In genomic region chr10:13060021-13060668, GRCm38 (mm10) we compare ENCODE assay signal across 8 mouse cellular contexts. TPM values are rescaled to one million over a fixed set of nuclear protein-coding genes. Genes with fewer than 3 reads are reported as not detected.
DNase-seq lines count a peak whose midpoint lies in the region; ATAC-seq and TF ChIP-seq lines count a peak whose summit lies in the region.

TSS of gene Plagl1 (plus strand) at chr10:13060504.

- no peaks in the 10 kb centered on the region for H3K36me3 ChIP-seq in forebrain, embryonic 13.5 days (ENCODE audit: poor library complexity, severe bottlenecking)
- H3K36me3 ChIP-seq in midbrain, postnatal 0 days (ENCODE audit: insufficient read depth, low read length): no peaks in the 10 kb centered on the region

- peaks cover 26% of the 10 kb centered on the region for H3K27me3 ChIP-seq in forebrain, embryonic 13.5 days
- H3K27me3 ChIP-seq in midbrain, postnatal 0 days (ENCODE audit: insufficient read depth, low read length): peaks cover 9% of the 10 kb centered on the region

- no peaks in the 10 kb centered on the region for H3K9me3 ChIP-seq in forebrain, embryonic 13.5 days (replicated peaks)
- H3K9me3 ChIP-seq in midbrain, postnatal 0 days (ENCODE audit: low read length): no peaks in the 10 kb centered on the region

- H3K9ac ChIP-seq in forebrain, embryonic 13.5 days: peak within 1 kb of the TSS; percentile 63
- H3K9ac ChIP-seq in midbrain, postnatal 0 days (replicated peaks; ENCODE audit: low read length, poor library complexity, severe bottlenecking): peak within 1 kb of the TSS; percentile 39; the same call in 1 of the 2 replicates

- H3K4me1 ChIP-seq in forebrain, embryonic 13.5 days: peaks cover 12% of the 10 kb centered on the region
- H3K4me1 ChIP-seq in midbrain, postnatal 0 days (ENCODE audit: insufficient read depth, low read length): peaks cover 9% of the 10 kb centered on the region; the same call in 1 of the 2 replicates

- peak; percentile 19; the same call in 1 of the 2 replicates for ATAC-seq in forebrain, embryonic 13.5 days
- no peak for ATAC-seq in midbrain, postnatal 0 days (ENCODE audit: low FRiP score)
- ATAC-seq in erythroid progenitor cell, adult 5-6 weeks (replicated peaks; ENCODE audit: low FRiP score, poor library complexity, severe bottlenecking): no peak

- H3K4me3 ChIP-seq in forebrain, embryonic 13.5 days: peak within 1 kb of the TSS; percentile 46
- peak within 1 kb of the TSS; percentile 42 for H3K4me3 ChIP-seq in midbrain, postnatal 0 days (ENCODE audit: low read depth, low read length)

- no peak for TF ChIP-seq CTCF in midbrain, postnatal 0 days (IDR thresholded peaks at IDR 0.05)

- WGBS in forebrain, embryonic 13.5 days: 58% methylated on average over 11 of the region's 11 CpGs
- WGBS in midbrain, postnatal 0 days: 68% methylated on average over 11 of the region's 11 CpGs

- H3K27ac ChIP-seq in forebrain, embryonic 13.5 days: no peak within 1 kb of the TSS
- H3K27ac ChIP-seq in midbrain, postnatal 0 days (ENCODE audit: low read depth, low read length): no peak within 1 kb of the TSS

- H3K4me2 ChIP-seq in forebrain, embryonic 13.5 days: peak within 1 kb of the TSS; percentile 82
- peak within 1 kb of the TSS; percentile 85 for H3K4me2 ChIP-seq in midbrain, postnatal 0 days (ENCODE audit: low read depth, low read length, poor library complexity, severe bottlenecking)

- no peak for DNase-seq in gastrocnemius, postnatal 10 days
- no peak for DNase-seq in gastrocnemius, adult 18-20 months (ENCODE audit: low spot score)
- peak; percentile 76 for DNase-seq in CD4-positive helper T cell, adult 2 months (ENCODE audit: low read depth, low spot score)
- DNase-seq in layer of hippocampus, postnatal 14 days (ENCODE audit: low spot score in 2 of 2): no peak
- no peak for DNase-seq in midbrain, postnatal 0 days (ENCODE audit: low spot score)
- DNase-seq in cerebellum, postnatal 14 days: no peak

RNA-seq across cellular contexts. Expression of gene Plagl1, which starts in this region (rescaled TPM):
- total RNA-seq in gastrocnemius, postnatal 10 days (2021): 100 to 1,000 TPM; 121 to 155 TPM
- total RNA-seq in gastrocnemius, adult 18-20 months (2021): 1 to 10 TPM in 1 of 2 experiments, under 1 TPM in 1; 0.88 to 1.1 TPM
- 58.0 and 67.0 TPM in 2 replicates for polyA plus RNA-seq in forebrain, embryonic 13.5 days (2015; fragmentation: Nextera tagmentation; extraction: Ambion mirVana)
- total RNA-seq in layer of hippocampus, postnatal 14 days (2021): 10 to 100 TPM; 38.4 to 39.4 TPM
- 39.0 and 122 TPM in 2 replicates for total RNA-seq in midbrain, postnatal 0 days (2014; rRNA removed)
- polyA plus RNA-seq in midbrain, postnatal 0 days (2015; fragmentation: Nextera tagmentation; extraction: Ambion mirVana): 16.1 and 20.1 TPM in 2 replicates
- total RNA-seq in erythroid progenitor cell, adult 5-6 weeks (2015; ENCODE audit: low replicate concordance): not detected in 2 replicates
- not detected in 2 replicates for total RNA-seq in erythroid progenitor cell, adult 5-6 weeks (2017; ENCODE audit: low replicate concordance)

Comparison
In these comparisons a context has a peak if more than half of its experiments do, and no peak if none do; other contexts are left out.
1. RNA of gene Plagl1 (total RNA-seq): 121 to 155 TPM in gastrocnemius, postnatal 10 days, 38.4 to 39.4 TPM in layer of hippocampus, postnatal 14 days and 39.0 to 122 TPM in midbrain, postnatal 0 days; 0.88 to 1.1 TPM in gastrocnemius, adult 18-20 months and not detected in erythroid progenitor cell, adult 5-6 weeks; every median in the first group is over 10 times any median in the second.